Mouse (Mus musculus) activated CD4-positive, CD25-positive, alpha-beta regulatory T cell, adult 4 months (primary cell): ENCODE measurements around the gene Marveld3. TPM values are rescaled to one million over a fixed set of nuclear protein-coding genes. Genes with fewer than 3 reads are reported as not detected.

ENCODE experiments used
- ATAC-seq: one replicate; pipeline ENCODE4 v1.8.0; 2017
- polyA plus RNA-seq, 2 experiments: library from polyadenylated mRNA; unstranded; fragments of 100-300 nt; shearing (Covaris generic); gene quantifications; one replicate each; pipeline ENCODE4 v1.2.1; 2017

Gene Marveld3
- polyA plus RNA-seq = not detected

GRCm38 (mm10) chr8:109961693-109962367, at the start of gene Marveld3:
Gene Marveld3 (minus strand): TSS chr8:109962203.
- ATAC-seq = no peak

- ATAC-seq = no peak
Measured at GRCm38 (mm10) chr8:110010868-110011267, 48.9 kb upstream of the Marveld3 start.

- ATAC-seq = no peak
Measured at GRCm38 (mm10) chr8:110008995-110009446, 47.0 kb upstream of the Marveld3 start.

- no peak for ATAC-seq
Measured at GRCm38 (mm10) chr8:110008228-110008994, 46.4 kb upstream of the Marveld3 start.

- no peak for ATAC-seq
Measured at GRCm38 (mm10) chr8:110006312-110007023, 44.5 kb upstream of the Marveld3 start.

- no peak for ATAC-seq
Measured at GRCm38 (mm10) chr8:110004300-110004699, 42.3 kb upstream of the Marveld3 start.

GRCm38 (mm10) chr8:110002953-110003352, 41.0 kb upstream of the Marveld3 start:
- ATAC-seq = no peak

- no peak for ATAC-seq
Measured at GRCm38 (mm10) chr8:109999974-110000373, 38.0 kb upstream of the Marveld3 start.

- ATAC-seq = no peak
Measured at GRCm38 (mm10) chr8:109998066-109998465, 36.1 kb upstream of the Marveld3 start.

- ATAC-seq = no peak
Measured at GRCm38 (mm10) chr8:109997381-109997780, 35.4 kb upstream of the Marveld3 start.

- ATAC-seq = no peak
Measured at GRCm38 (mm10) chr8:109992951-109993350, 30.9 kb upstream of the Marveld3 start.

- no peak for ATAC-seq
Measured at GRCm38 (mm10) chr8:109992166-109992565, 30.2 kb upstream of the Marveld3 start.

- ATAC-seq = no peak
Measured at GRCm38 (mm10) chr8:109990224-109990623, 28.2 kb upstream of the Marveld3 start, which contains the start of gene Tat. Gene Tat (plus strand): TSS chr8:109990437.

- no peak for ATAC-seq
Measured at GRCm38 (mm10) chr8:109989151-109989550, 27.1 kb upstream of the Marveld3 start.

- no peak for ATAC-seq
Measured at GRCm38 (mm10) chr8:109987776-109988175, 25.8 kb upstream of the Marveld3 start.

- no peak for ATAC-seq
Measured at GRCm38 (mm10) chr8:109986384-109986783, 24.4 kb upstream of the Marveld3 start.

- no peak for ATAC-seq
Measured at GRCm38 (mm10) chr8:109983944-109984343, 21.9 kb upstream of the Marveld3 start.

- no peak for ATAC-seq
Measured at GRCm38 (mm10) chr8:109982386-109983105, 20.5 kb upstream of the Marveld3 start.

GRCm38 (mm10) chr8:109979339-109979738, 17.3 kb upstream of the Marveld3 start:
- ATAC-seq = no peak

GRCm38 (mm10) chr8:109972901-109973300, 10.9 kb upstream of the Marveld3 start:
- ATAC-seq = no peak

GRCm38 (mm10) chr8:109970323-109970722, 8.3 kb upstream of the Marveld3 start:
- ATAC-seq = peak; percentile 28

GRCm38 (mm10) chr8:109968837-109969236, 6.8 kb upstream of the Marveld3 start:
- ATAC-seq = no peak
